Comparison of ENCODE assay signal across 11 mouse cellular contexts in genomic region chr17:49430136-49430535, GRCm38 (mm10). TPM values are rescaled to one million over a fixed set of nuclear protein-coding genes. Genes with fewer than 3 reads are reported as not detected.
DNase-seq lines count a peak whose midpoint lies in the region; ATAC-seq and TF ChIP-seq lines count a peak whose summit lies in the region.
"Had no signal": no experiment of that assay in that cellular context is flagged by ENCODE, and none has a peak within 500 bp of the region (broad histone marks: within the 10 kb centered on the region; RNA-seq: fewer than 3 reads in every experiment).

No protein-coding gene starts in this region.

- peaks cover 19% of the 10 kb centered on the region for H3K36me3 ChIP-seq in limb, embryonic 14.5 days (ENCODE audit: control insufficient read depth, insufficient read depth, low read length)
- peaks cover 19% of the 10 kb centered on the region for H3K36me3 ChIP-seq in hindbrain, embryonic 10.5 days

- peak; percentile 8 for DNase-seq in kidney, adult 11 months
- no peak for DNase-seq in kidney, adult 9 months
- peak; percentile 16 to 55 for DNase-seq in urinary bladder, postnatal 4 days (ENCODE audit: low spot score in 2 of 2)
- DNase-seq in urinary bladder, adult 2 months (ENCODE audit: low spot score), result no peak
- DNase-seq in limb, embryonic 14.5 days (ENCODE audit: low spot score), result no peak
- no peak for DNase-seq in hindbrain, embryonic 10.5 days (ENCODE audit: low spot score)
- no peak for DNase-seq in layer of hippocampus, adult 11-12 months (ENCODE audit: low spot score)
- DNase-seq in cerebellum, postnatal 14 days, result no peak
- DNase-seq: adrenal gland, postnatal 36 days; thymus, postnatal 36 days had no signal

- H3K4me1 ChIP-seq in limb, embryonic 14.5 days (ENCODE audit: control insufficient read depth, insufficient read depth, low read length), result peaks cover 19% of the 10 kb centered on the region
- H3K4me1 ChIP-seq in hindbrain, embryonic 10.5 days (replicated peaks), result peaks cover 32% of the 10 kb centered on the region

- 0 out of 2 replicates have a peak overlapping the region, but pooled peaks have one; percentile 7 for H3K9ac ChIP-seq in limb, embryonic 14.5 days (ENCODE audit: low read depth, low read length, severe bottlenecking)

- TF ChIP-seq POLR2A in limb, embryonic 14.5 days (IDR thresholded peaks at IDR 0.05; ENCODE audit: borderline replicate concordance, extremely low read depth, insufficient read depth, insufficient read length), result no peak

- H3K27ac ChIP-seq in limb, embryonic 14.5 days (replicated peaks; ENCODE audit: low read depth, low read length), result no peak overlapping the region
- no peak overlapping the region for H3K27ac ChIP-seq in hindbrain, embryonic 10.5 days

- no peaks in the 10 kb centered on the region for H3K9me3 ChIP-seq in limb, embryonic 14.5 days (ENCODE audit: control insufficient read depth, low read length)
- peaks cover under 1% of the 10 kb centered on the region; the same call in 1 of the 2 replicates for H3K9me3 ChIP-seq in hindbrain, embryonic 10.5 days

- no peak overlapping the region for H3K4me2 ChIP-seq in limb, embryonic 14.5 days (replicated peaks; ENCODE audit: low read depth, low read length, severe bottlenecking)

- WGBS in limb, embryonic 14.5 days, result 74% methylated on average over 6 of the region's 6 CpGs
- WGBS in hindbrain, embryonic 10.5 days, result 90% methylated on average over 6 of the region's 6 CpGs

- H3K27me3 ChIP-seq in limb, embryonic 14.5 days (ENCODE audit: control insufficient read depth, insufficient read depth, low read length), result no peaks in the 10 kb centered on the region
- H3K27me3 ChIP-seq in hindbrain, embryonic 10.5 days (ENCODE audit: insufficient read depth, poor library complexity, severe bottlenecking), result no peaks in the 10 kb centered on the region

- no peak for ATAC-seq in limb, embryonic 14.5 days (ENCODE audit: low FRiP score, low read depth)
- ATAC-seq: midbrain, embryonic 16.5 days had no signal

- H3K4me3 ChIP-seq in limb, embryonic 14.5 days (replicated peaks; ENCODE audit: low read length), result no peak overlapping the region
- no peak overlapping the region for H3K4me3 ChIP-seq in hindbrain, embryonic 10.5 days

RNA-seq across cellular contexts. Expression of gene Mocs1, which starts 2.0 kb away (rescaled TPM):
- polyA plus RNA-seq in urinary bladder, adult 2 months (2012; rRNA removed), result 33.1 and 40.0 TPM in 2 replicates
- 18.3 and 21.5 TPM in 2 replicates for polyA plus RNA-seq in limb, embryonic 14.5 days (2012; rRNA removed)
- 8.0 and 8.1 TPM in 2 replicates for polyA plus RNA-seq in limb, embryonic 14.5 days (2014; fragmentation: Nextera tagmentation; extraction: Ambion mirVana)
- polyA plus RNA-seq in hindbrain, embryonic 10.5 days (2016; fragmentation: Nextera tagmentation; extraction: Ambion mirVana), result 5.3 and 6.0 TPM in 2 replicates

Comparison
In these comparisons a context has a peak if more than half of its experiments do, and no peak if none do; other contexts are left out.
1. DNase-seq: peak in kidney, adult 11 months (single experiment) and urinary bladder, postnatal 4 days (2 of 2); none in kidney, adult 9 months (single experiment), urinary bladder, adult 2 months (single experiment), limb, embryonic 14.5 days (single experiment), hindbrain, embryonic 10.5 days (single experiment), layer of hippocampus, adult 11-12 months (single experiment) and cerebellum, postnatal 14 days (0 of 2).